Mouse (Mus musculus) midbrain, embryonic 16.5 days (tissue): ENCODE measurements around the gene Rex1bd. TPM values are rescaled to one million over a fixed set of nuclear protein-coding genes. Genes with fewer than 3 reads are reported as not detected.

Experiments used
- ATAC-seq: fragments of 200-750 bp; cut with Nextera tagmentation; 2 replicates; pipeline ENCODE4 v1.8.0; 2017; ENCODE audit warnings: moderate TSS enrichment
- H3K27ac ChIP-seq: fragments of 300-500 bp; sonication (generic); 2 replicates; pipeline ENCODE4 v1.5.1; 2014; ENCODE audit warnings: mild to moderate bottlenecking, low read length, mixed read lengths
- H3K27me3 ChIP-seq: fragments of 300-500 bp; sonication (generic); 2 replicates; pipeline ENCODE4 v1.6.1; 2014; ENCODE audit warnings: low read depth, low read length, mixed read lengths; ENCODE audit not compliant: control insufficient read depth, insufficient read depth
- H3K36me3 ChIP-seq: fragments of 300-500 bp; sonication (generic); 2 replicates; pipeline ENCODE4 v1.6.1; 2014; ENCODE audit warnings: mild to moderate bottlenecking, low read length, moderate library complexity, mixed read lengths; ENCODE audit not compliant: control insufficient read depth, insufficient read depth
- H3K4me1 ChIP-seq: fragments of 300-500 bp; sonication (generic); 2 replicates; pipeline ENCODE4 v1.6.1; 2014; ENCODE audit warnings: mild to moderate bottlenecking, low read length, mixed read lengths; ENCODE audit not compliant: control insufficient read depth, insufficient read depth
- H3K4me2 ChIP-seq: fragments of 300-500 bp; sonication (generic); 2 replicates; pipeline ENCODE4 v1.6.1; 2014; ENCODE audit warnings: mild to moderate bottlenecking, low read length, mixed read lengths
- H3K4me3 ChIP-seq: fragments of 300-500 bp; sonication (generic); 2 replicates; pipeline ENCODE4 v1.5.1; 2014; ENCODE audit warnings: low read depth, mild to moderate bottlenecking, low read length, moderate library complexity, mixed read lengths
- H3K9ac ChIP-seq: fragments of 300-500 bp; sonication (generic); 2 replicates; pipeline ENCODE4 v1.6.1; 2014; ENCODE audit warnings: low read depth, low read length, mixed read lengths
- H3K9me3 ChIP-seq: fragments of 300-500 bp; sonication (generic); replicated peaks from 2 replicates; pipeline ENCODE4 v1.6.1; 2014; ENCODE audit warnings: mild to moderate bottlenecking, low read length, mixed read lengths; ENCODE audit not compliant: control insufficient read depth, poor library complexity, severe bottlenecking
- WGBS: fragments of 180-500 bp; shearing (Covaris S2); extraction: QIAGEN DNeasy Blood & Tissue Kit; methylation state at CpG from one replicate; pipeline ENCODE4 v1.1.7; 2014; 5-methylcytosine and 5-hydroxymethylcytosine counted together
- polyA plus RNA-seq: library from polyadenylated mRNA; unstranded; fragments of >200 nt; fragmentation: Nextera tagmentation; extraction: Ambion mirVana; gene quantifications from 2 replicates; pipeline ENCODE4 v1.2.1, GENCODE M21; 2015

The Rex1bd gene
- polyA plus RNA-seq, 1 experiment from 2014 or later: 185 TPM

- peak within 1 kb of the TSS; percentile 93 for H3K27ac ChIP-seq
- no peaks in the 10 kb centered on the region for H3K27me3 ChIP-seq
- peak within 1 kb of the TSS; percentile 100 for H3K4me2 ChIP-seq
- H3K4me3 ChIP-seq: peak within 1 kb of the TSS; percentile 95
- peaks cover 11% of the 10 kb centered on the region for H3K36me3 ChIP-seq
- WGBS: 2% methylated on average over 74 of the region's 74 CpGs
- peak within 1 kb of the TSS; percentile 97 for H3K9ac ChIP-seq
- peak; percentile 84 for ATAC-seq
- H3K9me3 ChIP-seq: no peaks in the 10 kb centered on the region
- H3K4me1 ChIP-seq: peaks cover 22% of the 10 kb centered on the region
Measured at GRCm38 (mm10) chr8:70510228-70510915, 3.8 kb upstream of the Rex1bd start, which contains the start of gene Uba52. Gene Uba52, minus strand, starts transcription at chr8:70510801.

- Histone ChIP-seq H3K9me3 (no peaks in the 10 kb centered on the region), H3K9ac (peak overlapping the region; percentile 97), H3K27me3 (no peaks in the 10 kb centered on the region), H3K4me3 (peak overlapping the region; percentile 95), H3K27ac (peak overlapping the region; percentile 93), H3K4me1 (peaks cover 28% of the 10 kb centered on the region), H3K36me3 (peaks cover 12% of the 10 kb centered on the region), H3K4me2 (peak overlapping the region; percentile 100)
- no peak for ATAC-seq
- 15% methylated on average over 25 of the region's 25 CpGs for WGBS
Measured at GRCm38 (mm10) chr8:70509281-70509952, 2.9 kb upstream of the Rex1bd start.

GRCm38 (mm10) chr8:70507027-70507393 is 458 bp upstream of the Rex1bd start:
- H3K4me2 ChIP-seq: no peak overlapping the region
- H3K4me3 ChIP-seq: no peak overlapping the region
- no peaks in the 10 kb centered on the region for H3K9me3 ChIP-seq
- no peak for ATAC-seq
- peaks cover 20% of the 10 kb centered on the region for H3K27me3 ChIP-seq
- WGBS: 64% methylated on average over 5 of the region's 5 CpGs
- H3K27ac ChIP-seq: no peak overlapping the region; the same call in 1 of the 2 replicates
- peaks cover 15% of the 10 kb centered on the region for H3K36me3 ChIP-seq
- H3K9ac ChIP-seq: no peak overlapping the region
- peaks cover 36% of the 10 kb centered on the region for H3K4me1 ChIP-seq

- H3K27me3 ChIP-seq: peaks cover 32% of the 10 kb centered on the region
- H3K4me3 ChIP-seq: peak overlapping the region; percentile 88
- peak overlapping the region; percentile 97 for H3K9ac ChIP-seq
- H3K4me2 ChIP-seq: peak overlapping the region; percentile 91
- H3K4me1 ChIP-seq: peaks cover 34% of the 10 kb centered on the region
- WGBS: 36% methylated on average over 32 of the region's 32 CpGs
- H3K36me3 ChIP-seq: peaks cover 15% of the 10 kb centered on the region
- H3K9me3 ChIP-seq: no peaks in the 10 kb centered on the region
- no peak; the same call in none of the 2 replicates for ATAC-seq
- peak overlapping the region; percentile 98 for H3K27ac ChIP-seq
Measured at GRCm38 (mm10) chr8:70505698-70506327, 739 bp downstream of the Rex1bd start.

GRCm38 (mm10) chr8:70504851-70505250 is 1.7 kb downstream of the Rex1bd start:
- Histone ChIP-seq H3K4me2 (peak overlapping the region; percentile 15; the same call in 1 of the 2 replicates), H3K9ac (no peak overlapping the region), H3K27me3 (peaks cover 42% of the 10 kb centered on the region), H3K9me3 (no peaks in the 10 kb centered on the region), H3K36me3 (peaks cover 15% of the 10 kb centered on the region), H3K27ac (no peak overlapping the region), H3K4me3 (no peak overlapping the region), H3K4me1 (peaks cover 36% of the 10 kb centered on the region)
- WGBS: 76% methylated on average over 3 of the region's 3 CpGs
- no peak for ATAC-seq

GRCm38 (mm10) chr8:70504291-70504716 is 2.2 kb downstream of the Rex1bd start:
- no peak for ATAC-seq
- Histone ChIP-seq H3K4me2 (no peak overlapping the region), H3K27ac (no peak overlapping the region), H3K4me3 (no peak overlapping the region), H3K36me3 (peaks cover 15% of the 10 kb centered on the region), H3K4me1 (peaks cover 32% of the 10 kb centered on the region), H3K9ac (no peak overlapping the region), H3K9me3 (no peaks in the 10 kb centered on the region), H3K27me3 (peaks cover 46% of the 10 kb centered on the region)
- WGBS: 63% methylated on average over 16 of the region's 16 CpGs

- 13% methylated on average over 46 of the region's 46 CpGs for WGBS
- Histone ChIP-seq H3K27ac (no peak overlapping the region), H3K36me3 (peaks cover 15% of the 10 kb centered on the region), H3K27me3 (peaks cover 57% of the 10 kb centered on the region), H3K9ac (no peak overlapping the region; the same call in 1 of the 2 replicates), H3K4me2 (peak overlapping the region; percentile 11; the same call in 1 of the 2 replicates), H3K4me1 (peaks cover 23% of the 10 kb centered on the region), H3K4me3 (no peak overlapping the region), H3K9me3 (no peaks in the 10 kb centered on the region)
- ATAC-seq: no peak
Measured at GRCm38 (mm10) chr8:70503062-70503750, 3.3 kb downstream of the Rex1bd start.

GRCm38 (mm10) chr8:70502540-70502939 is 4.0 kb downstream of the Rex1bd start:
- 37% methylated on average over 12 of the region's 12 CpGs for WGBS
- Histone ChIP-seq H3K4me2 (no peak overlapping the region), H3K9ac (no peak overlapping the region), H3K4me3 (no peak overlapping the region), H3K27ac (no peak overlapping the region), H3K9me3 (no peaks in the 10 kb centered on the region), H3K36me3 (peaks cover 9% of the 10 kb centered on the region), H3K27me3 (peaks cover 63% of the 10 kb centered on the region), H3K4me1 (peaks cover 23% of the 10 kb centered on the region)
- ATAC-seq: no peak
